Mouse (Mus musculus): Measurements from ENCODE around the gene Trabd2b.

- TF ChIP-seq CTCF (IDR thresholded peaks at IDR 0.05): no peak
- no peak for TF ChIP-seq EP300 (IDR thresholded peaks at IDR 0.05)
Measured at GRCm38 (mm10) chr4:114650551-114650950, 244.0 kb downstream of the Trabd2b start.

Measured in lung, postnatal 0 days (tissue).